Mouse (Mus musculus) limb, embryonic 15.5 days (tissue): ENCODE measurements around the gene Hoxa9. TPM values are rescaled to one million over a fixed set of nuclear protein-coding genes. Genes with fewer than 3 reads are reported as not detected.

Experiments
- ATAC-seq: fragments of 200-750 bp; cut with Nextera tagmentation; 2 replicates; pipeline ENCODE4 v1.8.0; 2017; ENCODE audit warnings: low read depth, moderate TSS enrichment; ENCODE audit not compliant: insufficient number of reproducible peaks, low FRiP score, low TSS enrichment
- H3K27ac ChIP-seq: fragments of 300-500 bp; sonication (generic); 2 replicates; pipeline ENCODE4 v1.5.1; 2015; ENCODE audit warnings: moderate library complexity, mild to moderate bottlenecking, inconsistent platforms
- H3K27me3 ChIP-seq: fragments of 300-500 bp; sonication (generic); 2 replicates; pipeline ENCODE4 v1.6.1; 2015; ENCODE audit warnings: inconsistent platforms
- H3K36me3 ChIP-seq: fragments of 300-500 bp; sonication (generic); 2 replicates; pipeline ENCODE4 v1.6.1; 2015; ENCODE audit warnings: inconsistent platforms
- H3K4me1 ChIP-seq: fragments of 300-500 bp; sonication (generic); 2 replicates; pipeline ENCODE4 v1.6.1; 2015; ENCODE audit warnings: inconsistent platforms
- H3K4me2 ChIP-seq: fragments of 300-500 bp; sonication (generic); 2 replicates; pipeline ENCODE4 v1.6.1; 2015; ENCODE audit warnings: mild to moderate bottlenecking, inconsistent platforms
- H3K4me3 ChIP-seq: fragments of 300-500 bp; sonication (generic); 2 replicates; pipeline ENCODE4 v1.5.1; 2015; ENCODE audit warnings: mild to moderate bottlenecking, inconsistent platforms
- H3K9ac ChIP-seq: fragments of 300-500 bp; sonication (generic); 2 replicates; pipeline ENCODE4 v1.6.1; 2015; ENCODE audit warnings: inconsistent platforms
- H3K9me3 ChIP-seq: fragments of 300-500 bp; sonication (generic); 2 replicates; pipeline ENCODE4 v1.6.1; 2016; ENCODE audit warnings: inconsistent platforms
- WGBS: fragments of 180-500 bp; shearing (Covaris S2); methylation state at CpG from one replicate; pipeline ENCODE4 v1.1.7; 2015; 5-methylcytosine and 5-hydroxymethylcytosine counted together
- polyA plus RNA-seq: library from polyadenylated mRNA; unstranded; fragments of >200 nt; fragmentation: Nextera tagmentation; extraction: Ambion mirVana; gene quantifications from 2 replicates; pipeline ENCODE4 v1.2.1, GENCODE M21; 2015

Hoxa9 gene
- polyA plus RNA-seq, 1 experiment from 2014 or later = 34.0 TPM

DNA sequence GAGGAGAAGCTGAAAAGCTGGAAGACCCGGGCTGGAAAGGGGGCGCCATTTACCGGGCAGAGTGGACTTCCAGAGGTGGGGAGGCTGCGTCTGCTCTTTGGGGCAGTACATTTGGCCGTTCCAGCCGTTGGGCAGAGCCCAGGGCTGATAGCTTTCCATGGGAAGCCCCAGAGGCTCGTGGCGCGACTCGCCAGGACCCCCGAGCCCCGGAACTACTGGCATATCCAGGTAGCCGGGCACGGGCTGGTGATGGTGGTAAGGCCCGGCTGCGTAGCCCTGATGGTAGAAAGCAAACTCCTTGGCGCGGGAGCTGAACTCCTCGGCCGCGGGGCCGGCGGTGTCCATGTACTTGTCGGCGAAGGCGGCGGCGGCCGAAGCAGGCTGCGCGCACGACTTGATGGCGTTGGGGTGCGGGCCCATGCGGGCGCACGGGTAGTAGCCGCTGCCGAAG is 28.9 kb upstream of the Hoxa9 start:
- under 1% methylated on average over 39 of the region's 39 CpGs for WGBS
- Histone ChIP-seq H3K27ac (peak overlapping the region; percentile 90), H3K27me3 (peaks cover 26% of the 10 kb centered on the region), H3K36me3 (no peaks in the 10 kb centered on the region), H3K4me1 (peaks cover 19% of the 10 kb centered on the region), H3K4me2 (peak overlapping the region; percentile 59), H3K9me3 (no peaks in the 10 kb centered on the region), H3K9ac (peak overlapping the region; percentile 89), H3K4me3 (peak overlapping the region; percentile 69)
- no peak for ATAC-seq

DNA sequence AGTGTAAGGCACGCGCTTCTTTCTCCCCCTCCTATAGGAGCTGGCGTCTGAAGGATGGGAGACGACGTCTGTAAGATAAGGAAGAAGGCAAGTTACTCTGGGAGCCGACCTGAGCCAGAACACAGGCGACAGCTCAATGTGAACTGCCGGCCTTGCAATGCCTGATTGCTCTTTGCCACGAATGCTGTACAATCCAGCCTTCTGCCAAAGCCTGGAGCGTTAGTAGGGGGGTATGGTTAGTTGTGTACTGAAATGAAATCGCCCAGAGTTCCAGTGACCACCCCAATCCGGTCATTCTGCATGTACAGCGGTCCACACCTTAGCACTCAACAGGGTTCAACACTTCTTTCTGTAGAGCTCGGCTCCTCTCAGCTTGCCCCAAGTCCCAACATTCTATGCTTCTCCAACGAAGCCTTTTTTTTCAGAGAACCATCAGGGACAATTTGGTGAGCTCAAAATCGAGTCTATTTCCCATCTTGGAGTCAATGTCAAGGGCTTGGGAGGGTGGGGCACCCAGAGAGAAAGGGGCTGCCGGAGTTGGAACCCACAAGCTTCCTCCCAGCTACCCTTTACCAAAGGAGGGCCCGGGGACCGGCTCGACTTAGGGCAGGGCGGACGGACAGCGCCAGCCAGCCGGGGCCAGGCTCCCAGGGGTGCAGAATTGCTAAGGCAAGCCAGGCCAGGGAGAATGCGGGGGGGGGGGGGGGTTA is 28.3 kb upstream of the Hoxa9 start:
- H3K27me3 ChIP-seq = peaks cover 21% of the 10 kb centered on the region
- peaks cover 19% of the 10 kb centered on the region for H3K4me1 ChIP-seq
- ATAC-seq = no peak
- peak overlapping the region; percentile 69 for H3K4me3 ChIP-seq
- H3K9ac ChIP-seq = peak overlapping the region; percentile 89
- WGBS = 2% methylated on average over 25 of the region's 25 CpGs
- peak overlapping the region; percentile 59 for H3K4me2 ChIP-seq
- H3K27ac ChIP-seq = peak overlapping the region; percentile 90
- no peaks in the 10 kb centered on the region for H3K9me3 ChIP-seq
- no peaks in the 10 kb centered on the region for H3K36me3 ChIP-seq

DNA sequence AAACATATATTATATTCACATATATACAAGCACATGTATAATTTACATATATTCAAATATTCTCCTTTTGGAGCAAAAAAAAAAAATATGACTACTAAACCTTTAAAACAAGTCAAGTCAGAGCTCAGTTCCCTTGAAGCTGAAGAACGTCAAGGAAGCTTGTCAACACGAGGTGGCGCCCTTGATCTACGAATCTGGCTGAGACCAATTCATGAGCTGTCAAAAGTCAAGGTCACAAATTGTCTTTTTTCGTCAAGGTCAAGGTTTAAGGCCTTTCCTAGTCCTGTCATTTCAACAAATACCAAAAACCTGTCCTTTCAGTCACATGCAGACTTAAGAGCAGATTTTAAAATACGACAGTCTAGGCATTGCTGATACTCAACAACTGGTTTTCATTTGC is 26.1 kb upstream of the Hoxa9 start:
- Histone ChIP-seq H3K36me3 (no peaks in the 10 kb centered on the region), H3K27ac (no peak overlapping the region), H3K9me3 (no peaks in the 10 kb centered on the region), H3K4me3 (peak overlapping the region; percentile 34), H3K9ac (no peak overlapping the region), H3K4me2 (peak overlapping the region; percentile 59), H3K4me1 (peaks cover 13% of the 10 kb centered on the region), H3K27me3 (peaks cover 9% of the 10 kb centered on the region)
- 1% methylated on average over 6 of the region's 6 CpGs for WGBS
- ATAC-seq = no peak

DNA sequence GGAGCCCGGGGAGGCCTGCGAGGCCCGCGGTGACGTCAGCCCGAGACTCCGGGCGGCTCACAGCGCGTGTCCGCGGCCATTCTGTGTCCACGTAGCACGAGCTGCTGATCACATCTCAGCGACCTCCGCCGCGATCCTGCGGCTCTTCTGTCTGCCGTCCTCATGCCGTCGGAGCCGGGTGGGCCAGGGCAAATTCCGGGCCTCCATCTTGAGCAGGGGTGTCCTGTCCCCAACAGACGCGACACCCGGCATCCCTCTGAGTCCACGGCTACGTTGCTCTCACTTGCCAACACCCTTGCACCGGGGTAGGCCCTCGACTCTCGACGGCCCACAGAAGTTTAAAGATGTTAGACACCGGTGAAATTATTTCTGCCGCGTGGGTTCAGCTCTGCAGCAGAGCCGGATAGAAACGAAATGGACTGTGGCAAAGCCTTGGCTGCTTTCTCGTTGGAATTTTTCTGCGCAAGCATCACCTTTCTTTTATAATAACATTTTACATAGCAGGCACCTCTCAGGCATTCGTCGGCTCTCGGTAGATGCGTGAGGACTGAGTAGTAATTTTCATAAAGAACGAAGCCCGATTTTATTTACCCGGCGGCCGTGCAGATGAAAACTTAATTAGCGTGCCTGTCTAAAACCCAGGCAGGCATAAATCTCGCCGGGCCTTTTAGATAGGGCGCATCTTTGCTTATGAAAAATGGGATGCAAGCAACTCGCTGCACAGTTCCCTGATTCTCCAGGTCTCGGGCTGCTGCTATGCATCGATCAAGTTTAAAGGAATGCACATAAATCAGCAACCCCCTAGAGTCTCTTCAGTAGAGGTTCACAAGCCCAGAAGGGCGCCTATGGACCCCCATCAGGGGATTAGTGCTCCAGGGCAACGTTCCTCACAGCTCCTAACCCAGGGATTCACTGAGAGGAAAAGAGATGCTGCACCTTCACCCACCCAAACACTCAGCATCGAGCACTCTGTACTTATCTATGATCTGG is 22.9 kb upstream of the Hoxa9 start:
- no peaks in the 10 kb centered on the region for H3K36me3 ChIP-seq
- H3K27ac ChIP-seq = peak overlapping the region; percentile 90
- peak overlapping the region; percentile 56 for H3K4me2 ChIP-seq
- no peaks in the 10 kb centered on the region for H3K9me3 ChIP-seq
- ATAC-seq = no peak
- peaks cover 8% of the 10 kb centered on the region for H3K27me3 ChIP-seq
- peak overlapping the region; percentile 39 for H3K4me3 ChIP-seq
- 3% methylated on average over 59 of the region's 59 CpGs for WGBS
- H3K9ac ChIP-seq = peak overlapping the region; percentile 55
- peaks cover 15% of the 10 kb centered on the region for H3K4me1 ChIP-seq

DNA sequence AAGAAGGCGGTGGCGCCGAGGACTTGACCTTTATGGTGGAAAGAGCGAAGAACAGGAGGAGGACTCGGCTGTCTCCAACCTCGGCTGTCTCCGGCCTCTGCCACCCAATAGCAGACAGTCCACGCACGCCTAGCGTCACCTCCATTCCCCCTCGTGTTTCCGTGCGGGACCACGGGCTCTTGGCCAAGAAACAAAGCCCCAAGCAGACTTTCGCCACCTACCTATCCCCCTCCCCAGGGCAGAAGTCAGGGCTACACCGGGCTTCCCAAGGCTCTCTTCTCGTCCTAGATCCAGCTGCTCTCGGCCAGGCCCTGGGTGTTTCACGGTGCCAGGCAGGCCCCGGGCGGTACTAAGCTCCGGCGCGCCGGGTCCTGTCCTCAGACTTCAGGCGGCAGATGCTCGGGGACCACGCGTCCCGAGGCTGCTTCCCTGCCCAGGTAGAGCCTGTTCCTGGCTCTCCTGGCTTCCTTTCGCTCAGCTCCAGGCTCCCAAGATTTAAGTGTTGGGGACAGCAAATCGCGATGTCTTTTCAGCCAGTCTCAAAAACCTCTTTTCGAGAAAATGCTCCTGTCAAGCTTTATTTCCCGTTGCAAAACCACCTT is 22.0 kb upstream of the Hoxa9 start:
- WGBS = 5% methylated on average over 35 of the region's 35 CpGs
- H3K9me3 ChIP-seq = no peaks in the 10 kb centered on the region
- peak overlapping the region; percentile 56 for H3K4me2 ChIP-seq
- H3K4me1 ChIP-seq = peaks cover 15% of the 10 kb centered on the region
- peaks cover 14% of the 10 kb centered on the region for H3K27me3 ChIP-seq
- peak overlapping the region; percentile 39 for H3K4me3 ChIP-seq
- H3K36me3 ChIP-seq = no peaks in the 10 kb centered on the region
- ATAC-seq = 0 out of 2 replicates have a peak, but pooled peaks have one; percentile 7
- H3K9ac ChIP-seq = peak overlapping the region; percentile 55
- peak overlapping the region; percentile 90 for H3K27ac ChIP-seq

DNA sequence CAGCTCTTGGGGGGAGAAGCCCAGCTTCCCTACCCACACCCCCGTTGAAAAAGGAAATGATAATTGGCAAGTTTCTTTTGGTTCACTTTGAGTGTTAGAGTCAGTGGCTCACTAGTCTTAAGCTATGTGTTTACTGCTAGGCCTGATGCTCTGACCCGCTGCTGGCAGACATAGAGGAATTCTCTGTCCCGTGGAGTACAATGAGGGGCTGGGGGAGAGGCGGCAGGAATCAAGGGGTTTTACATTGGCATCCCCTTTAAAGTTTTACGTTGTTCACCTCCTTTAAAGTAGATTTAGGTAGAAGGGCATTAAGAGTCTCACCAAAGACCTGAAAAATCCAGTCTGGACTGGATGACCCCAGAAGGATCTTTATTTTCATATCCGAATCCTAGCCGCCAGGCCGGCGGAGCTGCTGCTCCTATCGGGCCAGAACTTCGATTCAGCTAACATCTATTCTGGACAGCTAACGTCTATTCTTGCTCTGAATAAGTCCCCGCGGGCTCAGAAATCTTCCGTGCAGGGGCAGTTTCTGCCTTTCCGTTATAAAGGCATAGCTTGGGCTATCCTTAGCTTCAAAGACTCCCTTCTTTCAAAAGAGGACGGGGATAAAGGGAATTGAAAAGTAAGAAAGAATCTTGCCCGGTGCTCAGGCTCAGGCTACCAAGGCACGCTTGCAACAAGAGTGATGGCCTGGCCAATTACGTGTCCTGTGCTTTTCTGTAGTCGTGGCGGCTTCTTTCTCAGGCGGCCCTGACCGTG is 21.3 kb upstream of the Hoxa9 start:
- Histone ChIP-seq H3K4me3 (peak overlapping the region; percentile 39), H3K9ac (peak overlapping the region; percentile 55), H3K27ac (peak overlapping the region; percentile 90), H3K27me3 (peaks cover 14% of the 10 kb centered on the region), H3K9me3 (no peaks in the 10 kb centered on the region), H3K4me2 (peak overlapping the region; percentile 56), H3K4me1 (peaks cover 15% of the 10 kb centered on the region), H3K36me3 (no peaks in the 10 kb centered on the region)
- WGBS = 6% methylated on average over 24 of the region's 24 CpGs
- ATAC-seq = peak; percentile 35

DNA sequence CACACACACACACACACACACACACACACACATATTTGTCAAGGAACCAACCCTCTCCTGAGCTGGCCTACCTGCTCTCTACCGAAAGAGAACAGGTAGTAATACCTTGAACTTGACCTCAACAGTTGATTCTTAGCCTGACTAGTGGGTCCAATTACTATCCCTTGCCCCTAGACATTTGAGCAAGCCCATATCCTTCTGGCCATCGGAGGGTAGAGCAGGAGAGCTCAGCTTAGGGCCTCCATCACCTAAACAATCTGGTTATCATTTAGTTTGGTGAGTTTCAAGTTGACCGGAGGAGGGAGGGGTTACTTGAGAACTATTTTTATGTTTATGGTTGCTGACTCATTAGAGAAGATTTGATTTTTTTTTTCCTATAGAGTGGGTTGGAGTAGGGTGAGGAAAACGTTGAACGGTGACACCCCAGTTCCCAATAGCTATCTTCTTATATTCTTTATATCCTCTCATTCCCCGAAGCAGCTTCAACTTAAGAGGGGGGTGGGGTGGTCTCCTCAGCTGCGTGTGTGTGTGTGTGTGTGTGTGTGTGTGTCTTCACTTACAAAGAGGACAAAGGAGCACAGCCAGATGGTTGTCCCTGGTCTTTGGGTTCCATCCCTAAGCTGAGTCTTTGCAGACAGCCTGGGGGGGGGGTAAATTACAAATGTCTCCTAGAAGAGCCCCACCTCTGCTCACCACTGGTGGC is 20.4 kb upstream of the Hoxa9 start:
- Histone ChIP-seq H3K36me3 (no peaks in the 10 kb centered on the region), H3K4me3 (peak overlapping the region; percentile 39), H3K9ac (peak overlapping the region; percentile 10), H3K9me3 (no peaks in the 10 kb centered on the region), H3K27ac (peak overlapping the region; percentile 90), H3K27me3 (peaks cover 14% of the 10 kb centered on the region), H3K4me2 (peak overlapping the region; percentile 56), H3K4me1 (peaks cover 15% of the 10 kb centered on the region)
- no peak for ATAC-seq
- 17% methylated on average over 7 of the region's 7 CpGs for WGBS

DNA sequence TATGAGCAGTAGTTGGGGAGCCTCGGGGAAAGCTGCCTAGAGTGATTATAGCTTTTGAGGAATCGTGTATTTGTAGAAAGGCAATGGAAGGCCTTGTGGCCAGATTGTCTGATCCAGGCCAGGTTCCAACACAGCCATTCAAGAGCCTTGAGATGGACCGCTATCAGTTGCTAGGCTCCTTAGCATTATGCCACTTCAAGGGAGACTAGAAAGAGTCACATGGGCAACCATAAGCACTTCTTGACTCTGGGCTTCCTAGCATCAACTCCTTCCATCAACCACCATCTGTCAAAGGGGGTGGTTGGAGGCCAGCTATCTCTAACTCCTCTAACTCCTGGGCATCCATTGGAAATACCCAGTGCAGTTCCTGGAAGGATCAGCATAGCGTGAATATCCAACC is 18.9 kb upstream of the Hoxa9 start:
- WGBS = 11% methylated on average over 4 of the region's 4 CpGs
- 0 out of 2 replicates have a peak overlapping the region, but pooled peaks have one; percentile 47 for H3K9ac ChIP-seq
- peaks cover 14% of the 10 kb centered on the region for H3K27me3 ChIP-seq
- H3K27ac ChIP-seq = peak overlapping the region; percentile 91
- H3K36me3 ChIP-seq = no peaks in the 10 kb centered on the region
- H3K4me2 ChIP-seq = peak overlapping the region; percentile 60
- no peak for ATAC-seq
- peak overlapping the region; percentile 64 for H3K4me3 ChIP-seq
- no peaks in the 10 kb centered on the region for H3K9me3 ChIP-seq
- peaks cover 15% of the 10 kb centered on the region for H3K4me1 ChIP-seq

DNA sequence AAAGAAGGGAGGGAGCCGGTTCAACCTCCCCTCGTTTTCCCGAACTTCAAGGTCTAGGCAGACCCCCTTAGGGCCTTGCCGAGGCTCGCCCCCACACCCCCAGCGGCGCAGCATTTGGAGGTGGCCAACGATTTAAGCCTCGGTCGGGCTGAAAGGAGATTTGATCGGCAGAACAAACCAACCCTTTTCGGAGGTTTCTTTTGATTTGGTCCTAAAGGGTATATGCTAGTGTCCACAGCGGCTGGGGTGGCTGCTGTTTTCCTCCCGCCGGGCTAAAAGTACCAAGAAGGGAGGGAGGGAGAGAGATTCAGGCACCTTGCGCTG is 18.5 kb upstream of the Hoxa9 start:
- Histone ChIP-seq H3K4me3 (peak overlapping the region; percentile 64), H3K9ac (peak overlapping the region; percentile 47; the same call in 1 of the 2 replicates), H3K4me2 (peak overlapping the region; percentile 60), H3K4me1 (peaks cover 15% of the 10 kb centered on the region), H3K36me3 (no peaks in the 10 kb centered on the region), H3K27me3 (peaks cover 14% of the 10 kb centered on the region), H3K27ac (peak overlapping the region; percentile 91), H3K9me3 (no peaks in the 10 kb centered on the region)
- ATAC-seq = no peak
- WGBS = 9% methylated on average over 16 of the region's 16 CpGs

DNA sequence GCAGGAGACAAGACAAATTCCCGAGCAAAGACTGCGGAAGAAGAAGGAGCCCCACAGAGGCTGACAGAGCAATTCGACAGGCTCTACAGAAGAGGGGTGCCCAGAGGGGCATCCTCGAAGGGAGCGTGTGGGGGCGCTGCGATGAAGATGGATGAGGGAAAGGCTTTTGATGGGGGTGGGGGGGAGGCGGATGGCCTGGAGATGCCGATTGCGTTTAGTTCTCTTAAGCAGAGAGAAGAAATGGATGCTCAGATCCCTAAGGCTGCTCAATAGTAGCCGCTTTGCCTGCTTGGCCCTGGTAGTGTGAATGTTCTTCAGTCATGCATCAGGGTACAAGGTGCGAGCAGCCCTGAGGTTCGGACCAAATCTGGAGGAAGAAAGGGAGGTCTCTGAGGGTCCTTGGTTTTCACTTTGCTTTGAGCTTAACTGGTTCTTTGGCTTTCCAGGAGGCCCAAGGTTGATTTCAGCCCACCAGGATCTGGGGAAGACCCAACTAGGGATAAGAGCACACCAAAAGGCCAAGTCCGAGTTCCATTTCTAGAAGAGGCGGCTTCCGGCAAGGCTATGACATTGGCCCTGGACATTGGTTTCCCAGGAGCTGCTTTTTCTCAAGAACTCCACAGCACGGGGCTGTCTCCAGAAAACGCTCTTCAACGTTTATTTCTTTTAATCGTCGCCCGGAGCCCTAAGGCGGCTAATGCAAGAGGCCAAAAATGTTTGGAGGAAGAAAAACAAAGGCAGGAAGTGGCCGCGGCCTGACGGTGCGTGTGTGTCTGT is 17.9 kb upstream of the Hoxa9 start:
- Histone ChIP-seq H3K27me3 (peaks cover 14% of the 10 kb centered on the region), H3K9ac (peak overlapping the region; percentile 47), H3K4me2 (peak overlapping the region; percentile 60), H3K9me3 (no peaks in the 10 kb centered on the region), H3K4me3 (peak overlapping the region; percentile 64), H3K27ac (peak overlapping the region; percentile 91), H3K36me3 (no peaks in the 10 kb centered on the region), H3K4me1 (peaks cover 17% of the 10 kb centered on the region)
- no peak for ATAC-seq
- 9% methylated on average over 27 of the region's 27 CpGs for WGBS
